Mouse (Mus musculus) ES-E14 (cell line): ENCODE data around the gene Dpep3. TPM values are rescaled to one million over a fixed set of nuclear protein-coding genes. Genes with fewer than 3 reads are reported as not detected.

Experiments
- DNase-seq: peaks from one replicate; pipeline ENCODE4 v3.0.0-alpha.2; 2013; ENCODE audit warnings: low read depth, low spot score
- H3K27ac ChIP-seq: 2 replicates; pipeline ENCODE4 v1.5.1; 2012; ENCODE audit warnings: low read depth, mild to moderate bottlenecking, low read length, moderate library complexity, mixed read lengths; ENCODE audit not compliant: poor library complexity, insufficient read depth, severe bottlenecking
- H3K36me3 ChIP-seq: 2 replicates; pipeline ENCODE4 v1.6.1; 2012; ENCODE audit warnings: mild to moderate bottlenecking, low read length, moderate library complexity, mixed read lengths; ENCODE audit not compliant: control insufficient read depth, poor library complexity, insufficient read depth, severe bottlenecking
- H3K4me1 ChIP-seq, 2 experiments: fragments of 150-350 bp in 1 of 2; sonication (generic) in 1 of 2; 2 replicates each; pipeline ENCODE4 v1.6.1; 2012; ENCODE audit warnings: low read length in 2 of 2, mild to moderate bottlenecking in 1 of 2, mixed read lengths in 1 of 2; ENCODE audit not compliant: control insufficient read depth in 2 of 2, insufficient read depth in 2 of 2, poor library complexity in 1 of 2
- H3K4me3 ChIP-seq, 2 experiments: fragments of 150-350 bp in 1 of 2; sonication (generic) in 1 of 2; 2 replicates each; pipeline ENCODE4 v1.5.1; 2012; ENCODE audit warnings: low read length in 2 of 2, low read depth in 1 of 2, mild to moderate bottlenecking in 1 of 2, mixed read lengths in 1 of 2; ENCODE audit not compliant: insufficient read depth in 1 of 2, poor library complexity in 1 of 2, severe bottlenecking in 1 of 2
- H3K9ac ChIP-seq: 2 replicates; pipeline ENCODE4 v1.6.1; 2012; ENCODE audit warnings: low read depth, mild to moderate bottlenecking, low read length, mixed read lengths; ENCODE audit not compliant: poor library complexity, insufficient read depth, severe bottlenecking
- H3K9me3 ChIP-seq: fragments of 150-350 bp; sonication (generic); 2 replicates; pipeline ENCODE4 v1.6.1; 2012; ENCODE audit warnings: low read depth, mild to moderate bottlenecking, low read length; ENCODE audit not compliant: control insufficient read depth, insufficient read depth
- CHD2 ChIP-seq: IDR thresholded peaks from 2 replicates; pipeline ENCODE4 v1.6.1; 2014; ENCODE audit warnings: mild to moderate bottlenecking, low read depth, low read length, inconsistent platforms
- HCFC1 ChIP-seq: IDR thresholded peaks from 2 replicates; pipeline ENCODE4 v1.6.1; 2012; ENCODE audit warnings: low read length, inconsistent platforms, borderline replicate concordance; ENCODE audit not compliant: insufficient read depth
- MAFK ChIP-seq: IDR thresholded peaks from 2 replicates; pipeline ENCODE4 v1.6.1; 2014; ENCODE audit warnings: mild to moderate bottlenecking, low read depth, low read length, inconsistent platforms; ENCODE audit not compliant: insufficient read depth
- ZC3H11A ChIP-seq: IDR thresholded peaks from 2 replicates; pipeline ENCODE4 v1.6.1; 2012; ENCODE audit warnings: low read depth, mild to moderate bottlenecking, inconsistent platforms, low read length, borderline replicate concordance
- ZNF384 ChIP-seq: IDR thresholded peaks from 2 replicates; pipeline ENCODE4 v1.6.1; 2012; ENCODE audit warnings: low read depth, low read length, inconsistent platforms
- in situ Hi-C, 2 experiments: fragments of 600-800 bp; cut with MboI; formaldehyde crosslinking; loops; one replicate each; pipeline ENCODE4 v1.15.1; 2025; ENCODE audit warnings: low sequenced_read_pairs in 2 of 2, inconsistent platforms in 1 of 2; ENCODE audit not compliant: unreplicated experiment in 2 of 2
- total RNA-seq: library from RNA; depleted of rRNA; stranded (reverse); fragments of 300-350 nt; gene quantifications from 2 replicates; pipeline ENCODE4 v1.2.3, GENCODE M21; 2012

Dpep3 gene
- total RNA-seq, 1 experiment = 1.5 TPM

DNA sequence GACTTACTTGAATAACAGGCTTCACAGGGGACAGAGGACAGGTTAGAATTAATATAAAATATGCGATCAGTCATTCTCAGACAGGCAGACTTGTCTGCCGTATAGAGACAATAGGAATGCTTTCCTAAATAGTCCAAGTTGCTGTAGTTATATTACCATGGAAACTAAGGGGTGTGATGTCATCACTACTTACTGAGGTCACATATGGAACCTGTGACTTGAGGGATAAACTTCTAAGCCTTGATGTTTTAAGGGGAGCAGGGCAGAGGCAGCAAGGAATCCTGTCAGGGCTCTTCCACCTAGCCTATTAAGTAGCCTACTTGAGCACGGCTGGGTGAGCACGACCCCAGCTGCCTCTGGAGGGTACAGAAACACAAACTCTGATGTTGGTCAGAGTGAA is 26.6 kb upstream of the Dpep3 start, which contains the start of gene Dpep2nb:
Dpep2nb (minus strand) TSS at position 101 of the 400 bp plus-strand sequence.
- in situ Hi-C loops = no loop called here
- no peaks in the 10 kb centered on the region for H3K9me3 ChIP-seq
- H3K27ac ChIP-seq = no peak within 1 kb of the TSS
- H3K9ac ChIP-seq = no peak within 1 kb of the TSS
- TF ChIP-seq CHD2 (no peak), ZNF384 (no peak)
- H3K36me3 ChIP-seq = peaks cover 3% of the 10 kb centered on the region; the same call in 1 of the 2 replicates
- H3K4me3 ChIP-seq = no peak within 1 kb of the TSS
- DNase-seq = no peak
- H3K4me1 ChIP-seq = peaks cover 0 to 2% of the 10 kb centered on the region in 2 experiments; a peak in 1 of 4 replicates

DNA sequence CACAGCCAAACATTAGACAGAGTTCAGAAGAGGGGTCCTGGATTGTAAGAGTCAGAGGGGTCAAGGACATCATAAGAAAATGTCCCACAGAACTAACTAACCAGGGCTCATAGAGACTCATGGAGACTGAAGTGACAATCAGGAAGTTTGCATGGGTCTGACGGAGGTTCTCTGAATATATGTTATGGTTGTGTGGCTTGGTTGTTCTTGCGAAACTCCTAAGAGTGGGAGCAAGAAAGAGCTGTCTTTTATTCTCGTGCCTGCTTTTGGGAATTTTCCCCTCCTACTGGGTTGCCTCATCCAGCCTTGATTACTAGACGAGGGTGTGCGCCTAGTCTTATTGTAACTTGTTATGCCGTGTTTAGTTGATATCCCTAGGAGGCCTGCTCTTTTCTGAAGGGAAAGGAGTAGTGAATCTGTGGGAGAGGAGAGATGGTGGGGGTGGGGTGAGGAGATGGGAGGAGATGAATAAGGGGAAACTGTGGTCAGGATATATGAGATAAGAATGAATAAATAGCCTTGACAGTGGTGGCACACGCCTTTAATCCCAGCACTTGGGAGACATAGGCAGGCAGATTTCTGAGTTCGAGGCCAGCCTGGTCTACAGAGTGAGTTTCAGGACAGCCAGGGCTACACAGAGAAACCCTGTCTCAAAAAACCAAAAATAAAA is 25.4 kb upstream of the Dpep3 start:
- DNase-seq = no peak
- H3K27ac ChIP-seq = no peak overlapping the region
- peaks cover 1% of the 10 kb centered on the region; the same call in 1 of the 2 replicates for H3K36me3 ChIP-seq
- in situ Hi-C loops = no loop called here
- TF ChIP-seq ZC3H11A = no peak
- no peak for TF ChIP-seq HCFC1
- no peak for TF ChIP-seq ZNF384
- TF ChIP-seq CHD2 = no peak
- TF ChIP-seq MAFK = no peak
- no peaks in the 10 kb centered on the region for H3K9me3 ChIP-seq
- no peak overlapping the region for H3K9ac ChIP-seq
- H3K4me1 ChIP-seq = no peaks in the 10 kb centered on the region
- no peak overlapping the region for H3K4me3 ChIP-seq

DNA sequence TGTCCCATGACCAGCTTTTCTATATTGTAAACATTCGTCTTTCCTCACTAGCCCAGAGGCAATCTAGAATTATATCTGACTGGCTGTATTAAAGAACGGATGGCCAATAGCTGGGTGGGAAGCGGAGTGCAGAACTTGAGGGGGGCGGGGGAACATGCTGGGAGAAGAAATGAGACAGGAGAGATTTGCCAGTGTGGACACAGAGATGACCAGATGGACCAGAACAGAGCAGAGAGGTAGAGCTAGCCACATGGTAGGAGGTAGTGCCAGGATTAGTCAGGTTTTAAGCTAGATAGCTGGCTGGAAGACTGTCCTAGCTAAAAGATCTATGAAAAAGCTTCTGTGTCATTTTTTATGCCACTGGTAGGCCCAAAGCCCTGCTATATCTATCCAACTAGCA is 22.7 kb upstream of the Dpep3 start:
- DNase-seq = no peak
- Histone ChIP-seq H3K4me3 (no peak overlapping the region), H3K36me3 (no peaks in the 10 kb centered on the region), H3K9ac (no peak overlapping the region), H3K9me3 (no peaks in the 10 kb centered on the region), H3K27ac (no peak overlapping the region), H3K4me1 (no peaks in the 10 kb centered on the region)
- TF ChIP-seq MAFK (no peak), CHD2 (no peak)
- in situ Hi-C loops = no loop called here

DNA sequence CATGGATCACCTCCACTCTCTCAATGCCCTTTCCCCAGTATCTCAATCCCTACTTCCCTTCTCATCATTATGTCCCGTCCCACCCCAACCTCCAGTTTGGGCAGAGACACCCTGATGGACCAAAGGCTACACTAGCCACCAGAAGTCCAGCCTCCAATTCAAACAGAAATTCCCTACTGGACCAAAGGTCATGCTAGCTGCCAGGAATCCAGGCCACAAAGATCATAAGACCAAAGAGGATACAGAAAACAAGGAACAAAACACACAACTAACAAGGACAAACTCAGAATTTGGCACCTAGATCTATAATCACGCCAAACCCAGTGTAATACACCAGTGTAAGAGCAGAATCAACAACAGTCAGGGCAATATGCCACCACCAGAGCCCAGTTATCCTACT is 19.7 kb upstream of the Dpep3 start:
- no peaks in the 10 kb centered on the region for H3K36me3 ChIP-seq
- in situ Hi-C loops = no loop called here
- no peaks in the 10 kb centered on the region for H3K9me3 ChIP-seq
- H3K4me3 ChIP-seq = no peak overlapping the region
- no peak for TF ChIP-seq ZC3H11A
- TF ChIP-seq MAFK = no peak
- TF ChIP-seq ZNF384 = no peak
- TF ChIP-seq HCFC1 = no peak
- no peak for TF ChIP-seq CHD2
- no peak overlapping the region for H3K27ac ChIP-seq
- DNase-seq = no peak
- H3K9ac ChIP-seq = no peak overlapping the region
- no peaks in the 10 kb centered on the region for H3K4me1 ChIP-seq

DNA sequence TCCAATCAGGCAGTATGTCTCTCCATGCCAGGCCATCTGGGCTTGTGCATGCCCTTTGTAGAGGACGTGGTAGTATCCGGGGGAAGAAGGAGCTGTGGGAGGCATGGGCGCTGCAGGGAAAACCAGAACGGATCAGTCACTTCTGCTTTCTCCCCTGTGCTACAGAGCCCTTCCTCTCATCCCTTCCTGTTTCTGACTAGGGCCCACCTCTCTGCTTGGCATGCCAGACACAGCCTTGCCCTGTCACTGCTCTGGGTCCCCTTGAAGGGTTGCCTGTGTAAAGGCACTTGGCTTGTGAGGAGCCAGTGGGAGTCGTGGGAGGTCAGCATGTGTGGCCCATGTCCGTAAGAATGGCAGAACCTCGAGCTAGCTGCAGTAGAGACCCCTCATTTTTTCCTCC is 17.1 kb upstream of the Dpep3 start:
- H3K9me3 ChIP-seq = no peaks in the 10 kb centered on the region
- H3K27ac ChIP-seq = no peak overlapping the region
- no peak for DNase-seq
- H3K4me1 ChIP-seq = no peaks in the 10 kb centered on the region; a peak in 1 of 4 replicates
- H3K4me3 ChIP-seq = no peak overlapping the region
- TF ChIP-seq CHD2 (no peak), HCFC1 (no peak), ZC3H11A (no peak), ZNF384 (no peak), MAFK (no peak)
- H3K9ac ChIP-seq = no peak overlapping the region
- no peaks in the 10 kb centered on the region for H3K36me3 ChIP-seq
- in situ Hi-C loops = no loop called here
